Mouse (Mus musculus) C2C12 (cell line): ENCODE results near the gene Fancc. TPM values are rescaled to one million over a fixed set of nuclear protein-coding genes. Genes with fewer than 3 reads are reported as not detected.

ENCODE experiments used
- H3K27me3 ChIP-seq: one replicate; pipeline ENCODE4 v1.6.1; 2011; ENCODE audit not compliant: control insufficient read depth, insufficient read depth, insufficient read length
- H3K36me3 ChIP-seq: one replicate; pipeline ENCODE4 v1.6.1; 2011; ENCODE audit not compliant: control insufficient read depth, insufficient read depth
- H3K4me3 ChIP-seq: one replicate; pipeline ENCODE4 v1.5.1; 2011; ENCODE audit warnings: mild to moderate bottlenecking, control low read depth; ENCODE audit not compliant: poor library complexity, insufficient read depth, severe bottlenecking
- H3K79me2 ChIP-seq: one replicate; pipeline ENCODE4 v1.6.1; 2011; ENCODE audit not compliant: control insufficient read depth, insufficient read depth
- H3K79me3 ChIP-seq: one replicate; pipeline ENCODE4 v1.6.1; 2011; ENCODE audit warnings: low read depth, control low read depth
- H3ac ChIP-seq: one replicate; pipeline ENCODE3; 2011; ENCODE audit warnings: low read depth; ENCODE audit not compliant: control insufficient read depth, insufficient read length
- CEBPB ChIP-seq: IDR thresholded peaks from one replicate; pipeline ENCODE4 v1.6.1; 2011; ENCODE audit warnings: low read depth, mild to moderate bottlenecking, control low read depth, moderate library complexity
- CTCF ChIP-seq: IDR thresholded peaks from one replicate; pipeline ENCODE4 v1.5.1; 2011; ENCODE audit not compliant: control insufficient read depth, insufficient read depth, insufficient read length
- FOSL1 ChIP-seq: IDR thresholded peaks from one replicate; pipeline ENCODE4 v1.8.0; 2011; ENCODE audit warnings: mild to moderate bottlenecking, low read length; ENCODE audit not compliant: poor library complexity, insufficient read depth, severe bottlenecking
- MAX ChIP-seq: IDR thresholded peaks from one replicate; pipeline ENCODE4 v1.6.1; 2011; ENCODE audit warnings: mild to moderate bottlenecking, control low read depth
- MYOD1 ChIP-seq: IDR thresholded peaks from one replicate; pipeline ENCODE4 v1.6.1; 2011; ENCODE audit warnings: low read depth; ENCODE audit not compliant: control insufficient read depth, insufficient read length
- MYOG ChIP-seq: IDR thresholded peaks from one replicate; pipeline ENCODE4 v1.6.1; 2011; ENCODE audit not compliant: control insufficient read depth, insufficient read length; ENCODE audit errors: extremely low read depth
- USF1 ChIP-seq: IDR thresholded peaks from one replicate; pipeline ENCODE4 v1.6.1; 2011; ENCODE audit warnings: low read depth, mild to moderate bottlenecking, control low read depth, moderate library complexity
- polyA plus RNA-seq: library from polyadenylated mRNA; unstranded; fragments of >200 nt; fragmentation: generic; extraction: Trizol; gene quantifications from one replicate; pipeline ENCODE4 v1.2.1, GENCODE M21; 2012; ENCODE audit warnings: missing spikeins

The Fancc gene
- polyA plus RNA-seq, 1 experiment, result 9.3 TPM

DNA sequence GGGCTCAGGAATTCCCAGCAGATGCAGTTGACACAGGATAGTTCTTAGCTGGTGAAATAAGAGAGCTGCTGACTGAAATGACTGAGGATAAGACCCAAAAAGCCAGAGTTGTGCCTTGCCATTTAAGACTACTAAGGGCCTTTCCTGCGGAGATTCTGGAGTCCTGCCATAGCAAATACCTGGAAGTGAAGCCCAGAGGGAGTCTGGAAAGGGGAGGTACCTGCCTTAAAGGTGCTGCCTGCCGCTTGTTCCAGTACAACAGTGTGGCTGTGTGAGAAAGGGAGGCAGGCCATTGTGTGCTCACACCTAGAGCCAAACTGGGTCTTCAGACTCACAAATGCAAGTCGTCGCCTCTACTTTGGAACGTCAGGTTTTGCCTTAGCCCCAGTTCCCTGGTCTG is 226.9 kb downstream of the Fancc start:
- H3K4me3 ChIP-seq, result no peak overlapping the region
- peaks cover 100% of the 10 kb centered on the region for H3K79me2 ChIP-seq
- H3ac ChIP-seq, result no peak overlapping the region
- no peaks in the 10 kb centered on the region for H3K27me3 ChIP-seq
- no peak for TF ChIP-seq CEBPB
- no peak for TF ChIP-seq MAX
- TF ChIP-seq MYOD1, result no peak
- no peak for TF ChIP-seq FOSL1
- TF ChIP-seq USF1, result no peak
- TF ChIP-seq CTCF, result no peak
- peaks cover 57% of the 10 kb centered on the region for H3K36me3 ChIP-seq
- H3K79me3 ChIP-seq, result peaks cover 95% of the 10 kb centered on the region

DNA sequence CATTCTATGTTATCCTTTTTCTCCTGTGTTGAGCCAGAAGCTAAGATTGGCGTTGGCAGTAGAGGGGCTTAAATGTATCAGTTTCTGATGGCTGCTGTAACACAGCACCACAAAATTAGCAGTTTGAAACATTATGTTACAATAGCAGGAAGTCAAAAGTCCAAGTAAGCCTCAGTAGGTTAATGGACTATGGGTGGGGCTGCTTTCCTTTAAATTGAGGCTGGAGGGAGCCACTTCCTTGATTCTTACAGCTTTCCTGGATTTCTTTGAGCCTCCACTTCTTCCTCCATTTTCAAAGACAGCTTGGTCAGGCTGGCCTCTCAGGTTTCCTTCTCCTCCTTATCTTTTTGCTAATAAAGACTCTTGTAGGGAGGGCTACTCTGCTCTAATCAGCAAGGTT is 228.3 kb downstream of the Fancc start:
- Histone ChIP-seq H3K36me3 (peaks cover 53% of the 10 kb centered on the region), H3ac (no peak overlapping the region), H3K27me3 (no peaks in the 10 kb centered on the region), H3K79me3 (peaks cover 95% of the 10 kb centered on the region), H3K4me3 (no peak overlapping the region), H3K79me2 (peaks cover 100% of the 10 kb centered on the region)
- TF ChIP-seq MYOD1, result no peak
- TF ChIP-seq USF1, result no peak
- no peak for TF ChIP-seq MYOG
- TF ChIP-seq FOSL1, result no peak
- TF ChIP-seq MAX, result no peak
- no peak for TF ChIP-seq CTCF

DNA sequence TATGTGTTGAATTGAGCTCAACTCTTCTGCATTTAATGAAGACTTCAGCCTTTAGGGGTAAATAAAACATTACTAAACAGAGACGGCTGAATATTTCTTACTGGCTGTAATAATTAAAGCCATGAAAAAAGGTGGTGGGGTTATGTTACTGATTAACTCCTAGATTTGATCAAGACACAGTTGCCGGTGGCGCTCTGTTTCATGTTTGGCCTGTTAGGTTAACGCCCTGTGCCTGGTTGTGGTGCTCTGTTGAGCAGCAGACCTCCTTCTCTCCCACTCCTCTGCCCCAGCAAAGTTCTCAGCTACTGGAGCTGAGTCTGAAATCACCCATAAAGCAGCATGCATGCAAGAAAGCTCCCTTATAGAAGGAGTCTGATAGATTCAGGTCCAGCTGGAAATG is 228.7 kb downstream of the Fancc start:
- no peak overlapping the region for H3K4me3 ChIP-seq
- H3ac ChIP-seq, result no peak overlapping the region
- TF ChIP-seq CTCF (no peak), USF1 (no peak), MAX (no peak), FOSL1 (no peak), CEBPB (no peak), MYOG (no peak), MYOD1 (no peak)
- peaks cover 100% of the 10 kb centered on the region for H3K79me2 ChIP-seq
- peaks cover 96% of the 10 kb centered on the region for H3K79me3 ChIP-seq
- H3K27me3 ChIP-seq, result no peaks in the 10 kb centered on the region
- H3K36me3 ChIP-seq, result peaks cover 57% of the 10 kb centered on the region

DNA sequence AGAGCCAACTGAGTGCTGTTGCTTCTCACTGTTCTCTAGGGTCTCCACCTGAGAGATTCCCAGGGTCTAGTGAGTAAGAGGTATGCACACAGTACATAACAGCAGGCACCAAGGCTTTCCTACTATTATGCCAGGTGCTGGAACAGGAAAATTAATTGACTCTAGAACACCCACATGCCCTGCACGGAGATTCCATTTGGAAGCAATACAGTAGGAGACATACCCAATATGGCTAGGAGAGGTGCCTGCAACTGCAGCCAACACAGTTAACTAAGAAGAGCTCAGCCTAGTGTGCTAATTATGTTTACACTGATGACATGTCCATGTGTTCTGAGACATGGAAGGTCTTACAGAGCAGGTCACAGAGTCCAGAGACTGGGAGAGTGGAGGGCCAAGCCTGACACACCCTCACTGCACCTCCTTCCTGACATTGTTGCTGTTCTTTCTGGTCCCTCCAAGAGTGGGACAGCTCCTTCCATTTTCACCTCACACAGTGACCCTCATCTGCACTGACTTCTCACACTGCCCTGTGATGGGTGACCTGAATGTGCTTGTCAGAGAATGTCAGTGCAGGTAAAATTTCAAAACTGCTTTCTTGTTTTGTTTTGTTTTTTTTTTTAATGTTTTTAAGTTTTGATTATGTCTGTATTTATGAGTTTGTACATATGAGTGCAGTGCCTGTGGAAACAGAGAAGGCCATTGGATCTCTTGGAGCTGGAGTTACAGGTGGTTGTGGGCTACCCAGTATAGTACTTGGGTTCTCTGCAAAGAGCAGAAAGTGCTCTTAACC is 234.7 kb downstream of the Fancc start:
- H3K36me3 ChIP-seq, result peaks cover 74% of the 10 kb centered on the region
- H3K4me3 ChIP-seq, result no peak overlapping the region
- H3ac ChIP-seq, result no peak overlapping the region
- H3K79me2 ChIP-seq, result peaks cover 100% of the 10 kb centered on the region
- H3K27me3 ChIP-seq, result no peaks in the 10 kb centered on the region
- TF ChIP-seq CTCF (no peak), MAX (no peak), CEBPB (no peak), FOSL1 (no peak), USF1 (no peak), MYOD1 (no peak), MYOG (no peak)
- peaks cover 100% of the 10 kb centered on the region for H3K79me3 ChIP-seq

DNA sequence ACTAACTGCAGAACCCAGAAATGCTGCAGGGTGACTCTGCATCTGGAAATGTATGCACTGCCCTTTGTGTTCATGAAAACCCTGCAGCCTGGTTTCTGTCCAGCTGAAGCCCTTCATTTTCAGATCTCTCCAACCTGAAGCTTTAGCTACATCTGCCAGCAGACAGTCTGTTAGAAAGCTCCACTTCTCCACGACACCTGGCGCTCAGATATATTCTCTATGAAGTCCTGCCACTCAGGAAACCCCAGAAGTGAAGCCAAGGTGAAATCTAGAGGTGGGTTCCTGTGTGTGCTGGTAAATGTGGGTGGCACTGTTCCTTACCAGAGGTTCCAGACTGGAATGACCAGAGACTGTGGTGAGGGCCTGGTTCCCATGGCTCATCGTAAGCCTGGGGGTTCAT is 235.4 kb downstream of the Fancc start:
- H3K79me3 ChIP-seq, result peaks cover 100% of the 10 kb centered on the region
- H3K36me3 ChIP-seq, result peaks cover 74% of the 10 kb centered on the region
- H3K27me3 ChIP-seq, result no peaks in the 10 kb centered on the region
- TF ChIP-seq USF1 (no peak), CEBPB (no peak), MYOD1 (no peak), MYOG (no peak), FOSL1 (no peak), CTCF (no peak), MAX (no peak)
- H3ac ChIP-seq, result no peak overlapping the region
- no peak overlapping the region for H3K4me3 ChIP-seq
- H3K79me2 ChIP-seq, result peaks cover 100% of the 10 kb centered on the region
